Mouse (Mus musculus): ENCODE measurements at regions not wholly inside any gene's neighbourhood (a gene's known extent, or its start where the extent isn't known, plus 50 kb on each side); places are given as distances from the start of the nearest gene placed in this dataset.

DNA sequence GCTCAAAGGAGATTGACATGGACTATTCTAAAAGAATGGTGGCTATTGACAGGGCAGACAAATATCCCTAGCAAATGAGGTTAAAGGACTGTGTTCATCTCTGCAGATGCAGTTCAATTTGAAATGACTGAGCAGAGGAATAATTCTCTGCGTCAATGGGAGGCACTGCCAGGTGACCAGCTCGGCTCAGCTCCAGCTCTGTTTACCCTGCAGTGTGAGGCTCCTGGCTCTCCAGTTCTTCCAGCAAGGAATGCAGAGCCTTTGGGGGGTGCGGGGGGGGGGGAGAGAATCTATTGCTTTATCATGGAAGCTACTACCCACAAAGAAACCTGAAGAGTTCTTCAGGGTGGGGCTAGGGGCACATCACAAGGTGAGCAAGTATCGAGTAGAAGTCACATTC, 115.6 kb upstream of the Med14 start:
- TF ChIP-seq MAX (IDR thresholded peaks at IDR 0.05; ENCODE audit: low read depth) (no peak), POLR2A (IDR thresholded peaks at IDR 0.05; ENCODE audit: insufficient read length, low read depth) (no peak)

All from myocyte (in vitro differentiated cells).